Mouse (Mus musculus): Measurements from ENCODE around the gene Rere.

DNA sequence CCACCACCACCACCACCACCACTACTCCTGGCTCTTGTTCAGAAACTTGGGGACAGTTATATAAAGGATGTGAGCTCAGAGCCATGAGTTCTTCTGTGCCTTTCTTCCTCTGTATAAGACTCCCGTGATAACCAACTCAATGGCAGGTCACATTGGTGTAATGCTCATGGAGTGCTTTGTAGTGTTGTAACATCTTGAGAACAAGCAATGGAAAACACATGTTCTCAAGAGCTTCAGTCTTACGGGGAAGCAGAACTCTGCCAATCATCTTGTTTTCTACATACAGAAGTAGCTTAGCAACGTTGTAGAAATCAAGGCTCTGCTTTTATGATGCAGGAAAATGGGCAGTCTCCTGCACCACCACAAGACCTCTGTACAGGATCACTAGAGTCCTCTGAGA lies 107.1 kb downstream of the Rere start:
- TF ChIP-seq CTCF (IDR thresholded peaks at IDR 0.05; ENCODE audit: low read depth) (no peak), EP300 (optimal IDR thresholded peaks at IDR 0.05) (no peak)
